Mouse (Mus musculus): ENCODE data around the gene Ankrd44. TPM values are rescaled to one million over a fixed set of nuclear protein-coding genes. Genes with fewer than 3 reads are reported as not detected.
A peak's percentile ranks its signal among the peaks of the same experiment; 100 is the strongest.

Gene Ankrd44
- total RNA-seq, 1 experiment = 10.2 TPM

- DNase-seq (ENCODE audit: low read depth, low spot score) = no peak
- no peaks in the 10 kb centered on the region for H3K9me3 ChIP-seq (ENCODE audit: control insufficient read depth, insufficient read depth, low read depth, low read length)
- TF ChIP-seq HCFC1 (IDR thresholded peaks at IDR 0.05; ENCODE audit: borderline replicate concordance, insufficient read depth, low read length) (no peak), ZNF384 (IDR thresholded peaks at IDR 0.05; ENCODE audit: low read depth, low read length) (no peak), ZC3H11A (IDR thresholded peaks at IDR 0.05; ENCODE audit: borderline replicate concordance, low read depth, low read length) (no peak), CHD2 (IDR thresholded peaks at IDR 0.05; ENCODE audit: low read depth, low read length) (no peak), MAFK (IDR thresholded peaks at IDR 0.05; ENCODE audit: insufficient read depth, low read depth, low read length) (no peak)
- no peaks in the 10 kb centered on the region for H3K36me3 ChIP-seq (ENCODE audit: control insufficient read depth, insufficient read depth, low read length, poor library complexity, severe bottlenecking)
- in situ Hi-C loops (cut with MboI; ENCODE audit: low sequenced_read_pairs in 2 of 2, unreplicated experiment in 2 of 2) = no loop called here
- no peak overlapping the region for H3K27ac ChIP-seq (ENCODE audit: insufficient read depth, low read depth, low read length, poor library complexity, severe bottlenecking)
- H3K4me3 ChIP-seq (ENCODE audit: insufficient read depth in 1 of 2, low read depth in 1 of 2, low read length in 2 of 2, poor library complexity in 1 of 2, severe bottlenecking in 1 of 2) = no peak overlapping the region
- peaks cover 0 to 5% of the 10 kb centered on the region in 2 experiments; a peak in 1 of 4 replicates for H3K4me1 ChIP-seq (ENCODE audit: control insufficient read depth in 2 of 2, insufficient read depth in 2 of 2, low read length in 2 of 2, poor library complexity in 1 of 2)
- H3K9ac ChIP-seq (ENCODE audit: insufficient read depth, low read depth, low read length, poor library complexity, severe bottlenecking) = no peak overlapping the region
Observed at GRCm38 (mm10) chr1:54611891-54612290, 314.3 kb downstream of the Ankrd44 start.

DNA sequence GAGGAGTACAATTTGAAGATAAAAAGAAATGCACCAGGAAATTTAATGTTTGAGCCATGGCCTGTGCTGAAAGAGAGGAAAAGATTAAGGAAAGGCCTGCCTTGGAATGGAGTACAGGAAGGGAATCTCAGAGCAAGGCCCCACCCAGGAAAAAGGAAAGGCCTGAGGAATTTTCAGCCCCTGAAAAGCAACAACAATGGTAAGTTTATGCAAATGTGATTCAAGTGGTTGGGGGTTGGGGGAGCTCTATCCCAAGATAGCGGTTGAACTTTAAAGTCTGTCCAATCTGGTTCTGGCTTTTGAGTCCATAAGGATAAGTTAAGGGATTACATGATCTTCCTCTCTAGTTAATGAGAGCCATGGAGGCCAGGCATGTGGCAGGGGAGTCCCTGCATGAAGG is 319.3 kb downstream of the Ankrd44 start:
- peak; percentile 31 for DNase-seq (ENCODE audit: low read depth, low spot score)
- 0 out of 2 replicates have a peak, but pooled peaks have one; percentile 27 for TF ChIP-seq CHD2 (IDR thresholded peaks at IDR 0.05; ENCODE audit: low read depth, low read length)
- no peak for TF ChIP-seq MAFK (IDR thresholded peaks at IDR 0.05; ENCODE audit: insufficient read depth, low read depth, low read length)
- Histone ChIP-seq H3K36me3 (ENCODE audit: control insufficient read depth, insufficient read depth, low read length, poor library complexity, severe bottlenecking) (no peaks in the 10 kb centered on the region), H3K9me3 (ENCODE audit: control insufficient read depth, insufficient read depth, low read depth, low read length) (no peaks in the 10 kb centered on the region), H3K9ac (ENCODE audit: insufficient read depth, low read depth, low read length, poor library complexity, severe bottlenecking) (no peak overlapping the region), H3K4me3 (ENCODE audit: insufficient read depth in 1 of 2, low read depth in 1 of 2, low read length in 2 of 2, poor library complexity in 1 of 2, severe bottlenecking in 1 of 2) (no peak overlapping the region), H3K4me1 (ENCODE audit: control insufficient read depth in 2 of 2, insufficient read depth in 2 of 2, low read length in 2 of 2, poor library complexity in 1 of 2) (peaks cover 0 to under 1% of the 10 kb centered on the region in 2 experiments; a peak in 1 of 4 replicates), H3K27ac (ENCODE audit: insufficient read depth, low read depth, low read length, poor library complexity, severe bottlenecking) (no peak overlapping the region)
- in situ Hi-C loops (cut with MboI; ENCODE audit: low sequenced_read_pairs in 2 of 2, unreplicated experiment in 2 of 2) = no loop called here

GRCm38 (mm10) chr1:54601692-54602091 is 324.5 kb downstream of the Ankrd44 start:
- H3K4me1 ChIP-seq (ENCODE audit: control insufficient read depth in 2 of 2, insufficient read depth in 2 of 2, low read length in 2 of 2, poor library complexity in 1 of 2) = no peaks in the 10 kb centered on the region
- TF ChIP-seq MAFK (IDR thresholded peaks at IDR 0.05; ENCODE audit: insufficient read depth, low read depth, low read length) (no peak), HCFC1 (IDR thresholded peaks at IDR 0.05; ENCODE audit: borderline replicate concordance, insufficient read depth, low read length) (no peak), CHD2 (IDR thresholded peaks at IDR 0.05; ENCODE audit: low read depth, low read length) (no peak)
- no peak overlapping the region for H3K27ac ChIP-seq (ENCODE audit: insufficient read depth, low read depth, low read length, poor library complexity, severe bottlenecking)
- no peaks in the 10 kb centered on the region for H3K9me3 ChIP-seq (ENCODE audit: control insufficient read depth, insufficient read depth, low read depth, low read length)
- no peak for DNase-seq (ENCODE audit: low read depth, low spot score)
- no peaks in the 10 kb centered on the region for H3K36me3 ChIP-seq (ENCODE audit: control insufficient read depth, insufficient read depth, low read length, poor library complexity, severe bottlenecking)
- no peak overlapping the region for H3K4me3 ChIP-seq (ENCODE audit: insufficient read depth in 1 of 2, low read depth in 1 of 2, low read length in 2 of 2, poor library complexity in 1 of 2, severe bottlenecking in 1 of 2)
- in situ Hi-C loops (cut with MboI; ENCODE audit: low sequenced_read_pairs in 2 of 2, unreplicated experiment in 2 of 2) = no loop called here
- H3K9ac ChIP-seq (ENCODE audit: insufficient read depth, low read depth, low read length, poor library complexity, severe bottlenecking) = no peak overlapping the region

- no peak for DNase-seq (ENCODE audit: low read depth, low spot score)
- in situ Hi-C loops (cut with MboI; ENCODE audit: low sequenced_read_pairs in 2 of 2, unreplicated experiment in 2 of 2) = no loop called here
- no peak overlapping the region for H3K27ac ChIP-seq (ENCODE audit: insufficient read depth, low read depth, low read length, poor library complexity, severe bottlenecking)
- H3K9me3 ChIP-seq (ENCODE audit: control insufficient read depth, insufficient read depth, low read depth, low read length) = no peaks in the 10 kb centered on the region
- H3K36me3 ChIP-seq (ENCODE audit: control insufficient read depth, insufficient read depth, low read length, poor library complexity, severe bottlenecking) = no peaks in the 10 kb centered on the region
- no peak for TF ChIP-seq HCFC1 (IDR thresholded peaks at IDR 0.05; ENCODE audit: borderline replicate concordance, insufficient read depth, low read length)
- no peak for TF ChIP-seq ZC3H11A (IDR thresholded peaks at IDR 0.05; ENCODE audit: borderline replicate concordance, low read depth, low read length)
- TF ChIP-seq ZNF384 (IDR thresholded peaks at IDR 0.05; ENCODE audit: low read depth, low read length) = no peak
- TF ChIP-seq CHD2 (IDR thresholded peaks at IDR 0.05; ENCODE audit: low read depth, low read length) = no peak
- no peaks in the 10 kb centered on the region for H3K4me1 ChIP-seq (ENCODE audit: control insufficient read depth in 2 of 2, insufficient read depth in 2 of 2, low read length in 2 of 2, poor library complexity in 1 of 2)
- no peak overlapping the region for H3K9ac ChIP-seq (ENCODE audit: insufficient read depth, low read depth, low read length, poor library complexity, severe bottlenecking)
- H3K4me3 ChIP-seq (ENCODE audit: insufficient read depth in 1 of 2, low read depth in 1 of 2, low read length in 2 of 2, poor library complexity in 1 of 2, severe bottlenecking in 1 of 2) = no peak overlapping the region
Observed at GRCm38 (mm10) chr1:54600275-54600674, 325.9 kb downstream of the Ankrd44 start.

DNA sequence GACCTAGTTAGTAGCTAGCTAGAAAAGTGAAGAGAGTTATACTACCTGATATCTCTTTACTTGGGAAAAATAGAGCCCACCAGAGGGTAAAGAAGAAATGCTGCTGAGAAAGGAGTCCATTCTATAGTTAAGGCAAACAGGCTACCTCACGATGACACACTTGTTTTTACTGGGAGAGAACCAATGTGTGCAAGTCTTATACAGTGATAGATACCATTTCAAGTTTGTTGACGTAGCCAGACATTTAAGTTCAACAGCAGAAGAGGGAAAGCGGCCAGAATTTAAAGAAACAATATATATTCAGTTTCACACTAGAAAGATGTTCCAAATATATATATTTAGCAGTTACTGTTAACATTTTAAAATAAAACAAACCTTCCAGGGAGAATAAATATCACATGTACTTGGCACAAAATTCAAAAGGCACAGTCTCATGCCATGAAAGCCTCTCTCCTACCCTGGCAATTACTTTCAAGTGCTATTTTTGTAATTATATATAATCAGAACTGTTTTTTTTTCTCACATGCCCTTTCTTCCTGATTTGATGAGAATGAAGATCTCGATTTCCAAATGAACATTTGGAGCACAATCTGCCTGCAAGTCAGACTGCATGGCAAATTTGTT is 328.5 kb downstream of the Ankrd44 start:
- in situ Hi-C loops (cut with MboI; ENCODE audit: low sequenced_read_pairs in 2 of 2, unreplicated experiment in 2 of 2) = no loop called here
- H3K4me1 ChIP-seq (ENCODE audit: control insufficient read depth in 2 of 2, insufficient read depth in 2 of 2, low read length in 2 of 2, poor library complexity in 1 of 2) = no peaks in the 10 kb centered on the region
- DNase-seq (ENCODE audit: low read depth, low spot score) = no peak

More for the DNA sequence above, 328.5 kb downstream of the Ankrd44 start:
- H3K4me3 ChIP-seq (ENCODE audit: insufficient read depth in 1 of 2, low read depth in 1 of 2, low read length in 2 of 2, poor library complexity in 1 of 2, severe bottlenecking in 1 of 2) = no peak overlapping the region
- no peaks in the 10 kb centered on the region for H3K36me3 ChIP-seq (ENCODE audit: control insufficient read depth, insufficient read depth, low read length, poor library complexity, severe bottlenecking)
- no peak overlapping the region for H3K27ac ChIP-seq (ENCODE audit: insufficient read depth, low read depth, low read length, poor library complexity, severe bottlenecking)
- H3K9me3 ChIP-seq (ENCODE audit: control insufficient read depth, insufficient read depth, low read depth, low read length) = no peaks in the 10 kb centered on the region
- no peak for TF ChIP-seq CHD2 (IDR thresholded peaks at IDR 0.05; ENCODE audit: low read depth, low read length)
- TF ChIP-seq ZC3H11A (IDR thresholded peaks at IDR 0.05; ENCODE audit: borderline replicate concordance, low read depth, low read length) = no peak
- no peak for TF ChIP-seq ZNF384 (IDR thresholded peaks at IDR 0.05; ENCODE audit: low read depth, low read length)
- no peak for TF ChIP-seq HCFC1 (IDR thresholded peaks at IDR 0.05; ENCODE audit: borderline replicate concordance, insufficient read depth, low read length)
- TF ChIP-seq MAFK (IDR thresholded peaks at IDR 0.05; ENCODE audit: insufficient read depth, low read depth, low read length) = no peak
- H3K9ac ChIP-seq (ENCODE audit: insufficient read depth, low read depth, low read length, poor library complexity, severe bottlenecking) = no peak overlapping the region

Measured in ES-E14 (cell line).